Mouse (Mus musculus) lung, adult 10 weeks (tissue): Measurements from ENCODE around the gene Tspan6. TPM values are rescaled to one million over a fixed set of nuclear protein-coding genes. Genes with fewer than 3 reads are reported as not detected.

Experiments
- polyA plus RNA-seq: library from polyadenylated mRNA; stranded (reverse); fragments of 350-450 nt; fragmentation: Illumina TruSeq; extraction: RNeasy Lipid Tissue Mini Kit (QIAGEN cat#74804); gene quantifications from one replicate; pipeline ENCODE4 v1.2.3, GENCODE M21; 2014; ENCODE audit warnings: low read depth, low replicate concordance; ENCODE audit not compliant: insufficient read depth

Tspan6 gene
- 16.4 TPM for polyA plus RNA-seq

DNA sequence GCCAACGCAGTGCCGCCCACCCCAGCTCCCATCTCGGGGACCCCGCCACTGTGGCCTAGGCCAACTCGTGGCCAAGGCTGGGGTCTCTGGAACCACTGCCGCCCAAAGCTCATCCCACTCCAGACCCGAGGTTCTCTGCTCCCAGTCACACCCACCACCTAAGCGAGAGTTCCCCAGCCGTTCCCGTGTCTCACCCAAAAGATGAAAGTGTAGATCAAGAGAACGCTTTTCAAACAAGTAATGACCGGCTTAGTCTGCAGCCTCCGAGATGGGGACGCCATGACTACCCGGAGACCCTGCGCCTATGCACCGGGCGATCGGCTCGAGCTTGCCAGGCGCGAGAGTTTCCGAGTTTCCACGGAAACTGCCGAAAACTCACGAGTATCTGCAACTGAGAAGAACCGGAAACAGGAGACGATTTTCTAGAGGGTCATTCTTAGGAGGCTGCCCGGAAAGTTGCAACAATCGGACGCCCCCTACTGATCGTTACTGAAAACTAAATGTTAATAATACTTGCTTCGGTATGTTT lies at the start of gene Tspan6:
Gene Tspan6, minus strand, starts transcription at position 416 of the 529 bp plus-strand sequence.

DNA sequence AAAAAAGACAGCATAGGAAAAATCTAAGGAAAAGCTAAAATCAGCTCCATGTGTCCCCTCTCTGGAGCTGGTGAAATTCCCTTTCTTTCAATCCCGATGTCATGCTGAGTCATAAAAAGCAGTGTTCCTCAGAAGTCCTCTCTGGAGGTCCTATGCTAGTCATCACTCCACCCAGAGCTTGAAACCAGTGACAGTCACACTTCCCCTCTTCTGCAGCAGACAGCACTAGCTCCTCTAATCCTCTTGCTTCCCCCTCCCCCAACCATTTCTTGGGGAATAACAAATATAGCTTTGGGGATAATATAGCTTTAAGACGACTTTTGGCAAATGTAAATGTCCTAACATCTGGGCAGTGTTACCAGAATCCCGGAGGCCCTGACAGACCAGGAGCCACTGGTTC lies 10.0 kb upstream of the Tspan6 start, which contains the start of gene Srpx2:
Gene Srpx2, plus strand, starts transcription at position 166 of the 400 bp plus-strand sequence.

DNA sequence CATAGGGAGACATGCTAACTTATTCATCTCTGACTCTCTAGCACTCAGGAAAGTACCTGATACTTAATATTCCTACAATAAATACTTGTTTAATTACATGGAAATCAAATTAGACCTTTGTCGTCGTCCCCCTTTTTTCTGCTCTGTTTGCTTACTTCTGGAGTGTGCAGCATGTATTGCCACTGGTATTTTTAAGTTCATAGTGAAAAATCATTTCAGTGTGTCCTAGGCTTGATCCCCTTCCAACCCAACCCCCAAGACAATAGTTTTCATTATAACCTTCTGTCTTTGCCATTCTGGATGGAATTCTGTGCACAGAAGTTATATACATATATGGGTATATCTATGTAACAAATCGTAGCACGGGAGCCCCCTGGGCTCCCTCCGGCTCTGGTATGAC lies 47.5 kb downstream of the Tspan6 start, which contains the start of gene Tnmd:
Gene Tnmd, plus strand, starts transcription at position 301 of the 400 bp plus-strand sequence.

Other genes with a start within 250 kb of the Tspan6 start
- gene Pcdh19, start 209.4 kb downstream of the Tspan6 start, polyA plus RNA-seq = 1.4 TPM
- gene Tnmd, start 47.4 kb downstream of the Tspan6 start, polyA plus RNA-seq = not detected
- 4.3 TPM for gene Srpx2, start 10.0 kb upstream of the Tspan6 start, polyA plus RNA-seq
- gene Sytl4, start 83.4 kb upstream of the Tspan6 start, polyA plus RNA-seq = 2.3 TPM
- gene Cstf2, start 160.8 kb upstream of the Tspan6 start, polyA plus RNA-seq = 9.2 TPM